Mouse (Mus musculus) liver, embryonic 14.5 days (tissue): ENCODE measurements at regions not wholly inside any gene's neighbourhood (a gene's known extent, or its start where the extent isn't known, plus 50 kb on each side); places are given as distances from the start of the nearest gene placed in this dataset.

Experiments used
- CTCF ChIP-seq: IDR thresholded peaks from 2 replicates; pipeline ENCODE4 v1.5.1; 2016; ENCODE audit warnings: antibody characterized with exemption, low read depth, control low read depth
- EP300 ChIP-seq: IDR thresholded peaks from 2 replicates; pipeline ENCODE4 v1.6.1; 2016; ENCODE audit warnings: antibody characterized with exemption, low read depth

GRCm38 (mm10) chr2:21030650-21031049 lies 62.0 kb upstream of the Arhgap21 start:
- TF ChIP-seq CTCF: no peak
- no peak for TF ChIP-seq EP300
